Mouse (Mus musculus): ENCODE measurements at regions not wholly inside any gene's neighbourhood (a gene's known extent, or its start where the extent isn't known, plus 50 kb on each side); places are given as distances from the start of the nearest gene placed in this dataset.
A peak's percentile ranks its signal among the peaks of the same experiment; 100 is the strongest.

DNA sequence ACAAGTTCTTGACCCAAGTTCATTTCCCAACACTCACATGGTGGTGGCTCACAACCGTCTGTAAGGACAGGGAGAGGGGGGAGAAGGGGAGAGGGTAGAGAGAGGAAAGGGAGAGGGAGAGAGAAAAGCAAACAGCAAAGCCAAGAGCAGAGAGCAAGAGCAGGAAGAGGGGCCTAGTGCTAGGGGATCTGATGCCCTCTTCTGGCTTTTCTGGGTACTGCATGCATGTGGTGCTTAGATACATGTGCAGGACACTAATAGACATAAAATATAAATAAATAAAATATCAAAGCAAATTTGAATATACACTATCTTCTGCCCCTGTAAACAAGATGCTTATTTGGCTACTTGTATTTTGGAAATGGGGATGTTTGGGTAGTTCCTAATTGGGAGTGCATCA is 91.2 kb downstream of the Rnf138rt1 start:
- DNase-seq (ENCODE audit: low spot score): peak; percentile 22

Data from c-Kit-positive CD71-positive TER-119-positive erythroid progenitor cells, embryonic 14.5 days (primary cell).